Mouse (Mus musculus) MEL (cell line): ENCODE data around the gene Fgfr2. TPM values are rescaled to one million over a fixed set of nuclear protein-coding genes. Genes with fewer than 3 reads are reported as not detected.

Experiments used
- DNase-seq: peaks from one replicate; pipeline ENCODE4 v3.0.0; 2011; ENCODE audit warnings: low read depth, low spot score
- H3K27ac ChIP-seq: 2 replicates; pipeline ENCODE4 v1.5.1; 2012; ENCODE audit warnings: low read depth, mild to moderate bottlenecking, control low read depth, low read length, moderate library complexity; ENCODE audit not compliant: control insufficient read depth
- H3K27me3 ChIP-seq, 2 experiments: fragments of 150-350 bp in 1 of 2; sonication (generic) in 1 of 2; 2 replicates each; pipeline ENCODE4 v1.6.1; 2012; ENCODE audit warnings: low read length in 2 of 2, mild to moderate bottlenecking in 2 of 2, improper control_type of control experiment in 1 of 2, moderate library complexity in 1 of 2; ENCODE audit not compliant: insufficient read depth in 2 of 2, control insufficient read depth in 1 of 2
- H3K36me3 ChIP-seq, 2 experiments: 2 replicates each; pipeline ENCODE4 v1.6.1; 2012 to 2014; ENCODE audit warnings: low read length in 2 of 2, improper control_type of control experiment in 1 of 2, inconsistent platforms in 1 of 2, mild to moderate bottlenecking in 1 of 2; ENCODE audit not compliant: insufficient read depth in 2 of 2, control insufficient read depth in 1 of 2
- H3K4me1 ChIP-seq, 2 experiments: fragments of 150-350 bp in 1 of 2; sonication (generic) in 1 of 2; 2 replicates each; pipeline ENCODE4 v1.6.1; 2012; ENCODE audit warnings: low read length in 2 of 2, improper control_type of control experiment in 1 of 2, mild to moderate bottlenecking in 1 of 2; ENCODE audit not compliant: insufficient read depth in 2 of 2, control insufficient read depth in 1 of 2
- H3K4me3 ChIP-seq, 2 experiments: fragments of 150-350 bp in 1 of 2; sonication (generic) in 1 of 2; 2 replicates each; pipeline ENCODE4 v1.5.1; 2012; ENCODE audit warnings: low read depth in 2 of 2, low read length in 2 of 2, mild to moderate bottlenecking in 2 of 2, moderate library complexity in 2 of 2, control low read depth in 1 of 2, improper control_type of control experiment in 1 of 2; ENCODE audit not compliant: control insufficient read depth in 1 of 2, insufficient read depth in 1 of 2
- H3K79me2 ChIP-seq: 2 replicates; pipeline ENCODE4 v1.6.1; 2012; ENCODE audit warnings: mild to moderate bottlenecking, low read length, moderate library complexity; ENCODE audit not compliant: control insufficient read depth, poor library complexity, insufficient read depth
- H3K9ac ChIP-seq: 2 replicates; pipeline ENCODE4 v1.6.1; 2012; ENCODE audit warnings: low read depth, mild to moderate bottlenecking, control low read depth, low read length, moderate library complexity; ENCODE audit not compliant: control insufficient read depth, poor library complexity, severe bottlenecking
- H3K9me3 ChIP-seq: fragments of 150-350 bp; sonication (generic); replicated peaks from 2 replicates; pipeline ENCODE4 v1.6.1; 2012; ENCODE audit warnings: mild to moderate bottlenecking, low read length, improper control_type of control experiment, moderate library complexity; ENCODE audit not compliant: insufficient read depth
- BHLHE40 ChIP-seq: IDR thresholded peaks from 2 replicates; pipeline ENCODE4 v1.6.1; 2012; ENCODE audit warnings: low read depth, mild to moderate bottlenecking, inconsistent platforms, low read length, improper control_type of control experiment, borderline replicate concordance
- CHD1 ChIP-seq: IDR thresholded peaks from 2 replicates; pipeline ENCODE4 v1.6.1; 2012; ENCODE audit warnings: low read depth, mild to moderate bottlenecking, inconsistent platforms, low read length, improper control_type of control experiment
- CHD2 ChIP-seq: IDR thresholded peaks from 2 replicates; pipeline ENCODE4 v1.6.1; 2011; ENCODE audit warnings: low read length, improper control_type of control experiment
- CTCF ChIP-seq, 3 experiments: IDR thresholded peaks in 2 of 3; conservative IDR thresholded peaks in 1 of 3; 2 replicates each; pipeline ENCODE4 v1.5.1; 2011 to 2012; ENCODE audit warnings: low read length in 3 of 3, low read depth in 2 of 3, mild to moderate bottlenecking in 2 of 3, improper control_type of control experiment in 1 of 3, inconsistent platforms in 1 of 3, mixed read lengths in 1 of 3, moderate library complexity in 1 of 3; ENCODE audit not compliant: control insufficient read depth in 1 of 3, insufficient read depth in 1 of 3, poor library complexity in 1 of 3, severe bottlenecking in 1 of 3
- E2F4 ChIP-seq: IDR thresholded peaks from 2 replicates; pipeline ENCODE4 v1.6.1; 2011; ENCODE audit warnings: low read depth, low read length, improper control_type of control experiment, borderline replicate concordance
- ELF1 ChIP-seq: IDR thresholded peaks from 2 replicates; pipeline ENCODE4 v1.6.1; 2014; ENCODE audit warnings: low read depth, mild to moderate bottlenecking, inconsistent platforms, low read length, improper control_type of control experiment, moderate library complexity
- EP300 ChIP-seq, 2 experiments: IDR thresholded peaks; 2 replicates each; pipeline ENCODE4 v1.6.1; 2011; ENCODE audit warnings: improper control_type of control experiment in 2 of 2, low read length in 2 of 2, low read depth in 1 of 2, mild to moderate bottlenecking in 1 of 2
- ETS1 ChIP-seq: IDR thresholded peaks from 2 replicates; pipeline ENCODE4 v1.6.1; 2012; ENCODE audit warnings: low read depth, mild to moderate bottlenecking, inconsistent platforms, low read length, improper control_type of control experiment, moderate library complexity
- GABPA ChIP-seq: IDR thresholded peaks from 2 replicates; pipeline ENCODE4 v1.6.1; 2012; ENCODE audit warnings: low read depth, mild to moderate bottlenecking, inconsistent platforms, low read length, improper control_type of control experiment, moderate library complexity
- GATA1 ChIP-seq: IDR thresholded peaks from 2 replicates; pipeline ENCODE4 v1.6.1; 2011; ENCODE audit warnings: low read depth, low read length, improper control_type of control experiment
- JUND ChIP-seq: IDR thresholded peaks from 2 replicates; pipeline ENCODE4 v1.6.1; 2011; ENCODE audit warnings: low read depth, mild to moderate bottlenecking, improper control_type of control experiment, low read length
- MEF2A ChIP-seq: IDR thresholded peaks from 2 replicates; pipeline ENCODE4 v1.6.1; 2014; ENCODE audit warnings: low read depth, mild to moderate bottlenecking, inconsistent platforms, low read length, improper control_type of control experiment; ENCODE audit not compliant: poor library complexity, insufficient replicate concordance, severe bottlenecking; ENCODE audit errors: extremely low read depth
- MYB ChIP-seq: IDR thresholded peaks from 2 replicates; pipeline ENCODE4 v1.6.1; 2011; ENCODE audit warnings: mild to moderate bottlenecking, low read depth, low read length, improper control_type of control experiment
- NELFE ChIP-seq: IDR thresholded peaks from 2 replicates; pipeline ENCODE4 v1.6.1; 2011; ENCODE audit warnings: low read depth, low read length, improper control_type of control experiment
- POLR2A ChIP-seq, 2 experiments: IDR thresholded peaks; 2 replicates each; pipeline ENCODE4 v1.6.1; 2011 to 2012; ENCODE audit warnings: low read length in 2 of 2, mild to moderate bottlenecking in 2 of 2, control low read depth in 1 of 2, improper control_type of control experiment in 1 of 2, low read depth in 1 of 2, moderate library complexity in 1 of 2; ENCODE audit not compliant: control insufficient read depth in 1 of 2, insufficient read depth in 1 of 2, poor library complexity in 1 of 2
- RCOR1 ChIP-seq: IDR thresholded peaks from 2 replicates; pipeline ENCODE4 v1.6.1; 2012; ENCODE audit warnings: low read depth, mild to moderate bottlenecking, inconsistent platforms, low read length, improper control_type of control experiment
- SIN3A ChIP-seq: IDR thresholded peaks from 2 replicates; pipeline ENCODE4 v1.6.1; 2012; ENCODE audit warnings: low read length, improper control_type of control experiment, inconsistent platforms
- SMC3 ChIP-seq: IDR thresholded peaks from 2 replicates; pipeline ENCODE4 v1.6.1; 2011; ENCODE audit warnings: low read depth, low read length, improper control_type of control experiment
- TAL1 ChIP-seq: IDR thresholded peaks from 2 replicates; pipeline ENCODE4 v1.6.1; 2012; ENCODE audit warnings: mild to moderate bottlenecking, inconsistent platforms, low read length, moderate library complexity, mixed read lengths
- UBTF ChIP-seq: IDR thresholded peaks from 2 replicates; pipeline ENCODE4 v1.6.1; 2012; ENCODE audit warnings: low read depth, mild to moderate bottlenecking, inconsistent platforms, low read length, improper control_type of control experiment, moderate library complexity, borderline replicate concordance; ENCODE audit not compliant: insufficient read depth
- USF1 ChIP-seq: IDR thresholded peaks from 2 replicates; pipeline ENCODE4 v1.6.1; 2014; ENCODE audit warnings: low read depth, mild to moderate bottlenecking, inconsistent platforms, low read length, improper control_type of control experiment, moderate library complexity
- USF2 ChIP-seq, 2 experiments: IDR thresholded peaks; 2 replicates each; pipeline ENCODE4 v1.6.1; 2011 to 2012; ENCODE audit warnings: improper control_type of control experiment in 2 of 2, low read length in 2 of 2, borderline replicate concordance in 1 of 2, inconsistent platforms in 1 of 2, low read depth in 1 of 2, mild to moderate bottlenecking in 1 of 2; ENCODE audit not compliant: insufficient read depth in 1 of 2
- ZC3H11A ChIP-seq: IDR thresholded peaks from 2 replicates; pipeline ENCODE4 v1.6.1; 2012; ENCODE audit warnings: low read depth, mild to moderate bottlenecking, inconsistent platforms, low read length, improper control_type of control experiment
- ZMIZ1 ChIP-seq: IDR thresholded peaks from 2 replicates; pipeline ENCODE4 v1.6.1; 2012; ENCODE audit warnings: low read depth, mild to moderate bottlenecking, inconsistent platforms, low read length, improper control_type of control experiment, moderate library complexity
- ZNF384 ChIP-seq: IDR thresholded peaks from 2 replicates; pipeline ENCODE4 v1.6.1; 2012; ENCODE audit warnings: low read depth, mild to moderate bottlenecking, inconsistent platforms, low read length, improper control_type of control experiment
- polyA plus RNA-seq, 2 experiments: library from polyadenylated mRNA; stranded (reverse) in 1 of 2; unstranded in 1 of 2; fragments of >175 nt in 1 of 2; fragments of >200 nt in 1 of 2; gene quantifications; 2 replicates each; pipeline versions ENCODE4 v1.2.1 to v1.2.4; 2012; ENCODE audit warnings: low replicate concordance in 2 of 2, low read depth in 1 of 2; ENCODE audit not compliant: insufficient read length in 2 of 2, insufficient read depth in 1 of 2, missing spikeins in 1 of 2
- total RNA-seq: library from RNA; depleted of rRNA; stranded (reverse); fragments of 300-350 nt; gene quantifications from 2 replicates; pipeline ENCODE4 v1.2.3, GENCODE M21; 2012

The Fgfr2 gene
- total and polyA plus RNA-seq, 3 experiments = not detected

DNA sequence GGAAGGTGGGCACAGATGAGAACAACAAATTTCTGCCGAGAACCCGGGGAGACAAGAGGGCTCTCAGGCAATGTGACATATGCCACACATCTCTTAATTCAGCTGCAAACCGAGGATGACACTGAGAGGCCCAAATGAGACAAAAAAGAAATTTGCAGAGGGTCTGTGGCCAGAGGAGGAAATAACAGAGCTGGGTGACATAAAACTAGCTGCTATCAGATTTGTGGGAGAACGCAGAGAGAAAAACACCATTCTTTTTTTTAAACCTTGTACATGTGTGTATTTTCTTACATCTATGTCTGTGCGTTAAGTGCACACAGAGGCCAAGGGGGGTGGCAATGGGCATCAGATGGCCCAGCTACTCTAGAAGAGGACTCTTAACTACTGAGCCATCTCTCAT is 328.0 kb downstream of the Fgfr2 start:
- peaks cover 2% of the 10 kb centered on the region; the same call in 1 of the 2 replicates for H3K79me2 ChIP-seq
- TF ChIP-seq CHD1 (no peak), E2F4 (no peak), UBTF (no peak), NELFE (no peak), CTCF (IDR thresholded peaks at IDR 0.05 in 2 of 3, conservative IDR thresholded peaks at IDR 0.05 in 1 of 3; ENCODE audit: control insufficient read depth in 1 of 3, insufficient read depth in 1 of 3, low read depth in 2 of 3, low read length in 3 of 3, poor library complexity in 1 of 3, severe bottlenecking in 1 of 3) (no peak), USF1 (no peak), JUND (no peak), SIN3A (no peak), MEF2A (no peak), POLR2A (IDR thresholded peaks at IDR 0.05; ENCODE audit: control insufficient read depth in 1 of 2, insufficient read depth in 1 of 2, low read depth in 1 of 2, low read length in 2 of 2, poor library complexity in 1 of 2) (no peak), ELF1 (no peak), MYB (no peak), CHD2 (no peak), ETS1 (no peak), ZNF384 (no peak), RCOR1 (no peak), EP300 (IDR thresholded peaks at IDR 0.05; ENCODE audit: low read depth in 1 of 2, low read length in 2 of 2) (no peak), USF2 (IDR thresholded peaks at IDR 0.05; ENCODE audit: borderline replicate concordance in 1 of 2, insufficient read depth in 1 of 2, low read depth in 1 of 2, low read length in 2 of 2) (no peak), SMC3 (no peak), ZC3H11A (no peak)
- TF ChIP-seq, all 39 proteins: peak for 0
- Histone ChIP-seq H3K9me3 (no peaks in the 10 kb centered on the region), H3K9ac (no peak overlapping the region), H3K4me3 (no peak overlapping the region), H3K27ac (no peak overlapping the region), H3K4me1 (no peaks in the 10 kb centered on the region), H3K27me3 (no peaks in the 10 kb centered on the region), H3K36me3 (peaks cover 0 to 2% of the 10 kb centered on the region in 2 experiments; a peak in 2 of 4 replicates)
- DNase-seq = no peak

DNA sequence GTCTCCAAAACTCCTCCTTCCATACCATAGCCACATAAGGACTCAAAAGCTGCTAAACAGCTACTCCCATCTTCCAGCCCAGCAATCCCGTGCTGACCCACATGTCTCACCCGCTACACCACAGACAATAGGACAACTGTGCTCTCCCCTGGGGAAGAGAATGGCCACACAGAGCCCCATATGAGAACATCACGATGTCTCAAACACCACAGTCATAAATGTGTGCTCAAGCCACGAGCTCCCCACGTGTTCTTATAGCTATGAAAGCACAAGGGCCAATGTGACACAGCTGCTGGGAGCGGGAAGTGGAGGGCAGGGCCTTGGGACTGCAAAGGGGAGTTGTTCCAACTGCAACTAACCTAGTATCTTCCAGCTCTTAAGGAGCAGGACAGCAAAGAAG is 329.7 kb downstream of the Fgfr2 start:
- Histone ChIP-seq H3K27me3 (no peaks in the 10 kb centered on the region), H3K9ac (no peak overlapping the region), H3K4me3 (no peak overlapping the region), H3K27ac (no peak overlapping the region), H3K4me1 (no peaks in the 10 kb centered on the region), H3K79me2 (peaks cover 2% of the 10 kb centered on the region; the same call in 1 of the 2 replicates), H3K9me3 (no peaks in the 10 kb centered on the region), H3K36me3 (peaks cover 0 to 2% of the 10 kb centered on the region in 2 experiments; a peak in 2 of 4 replicates)
- TF ChIP-seq USF2 (IDR thresholded peaks at IDR 0.05; ENCODE audit: borderline replicate concordance in 1 of 2, insufficient read depth in 1 of 2, low read depth in 1 of 2, low read length in 2 of 2) (no peak), UBTF (no peak), SIN3A (no peak), NELFE (no peak), TAL1 (no peak), E2F4 (no peak), CTCF (IDR thresholded peaks at IDR 0.05 in 2 of 3, conservative IDR thresholded peaks at IDR 0.05 in 1 of 3; ENCODE audit: control insufficient read depth in 1 of 3, insufficient read depth in 1 of 3, low read depth in 2 of 3, low read length in 3 of 3, poor library complexity in 1 of 3, severe bottlenecking in 1 of 3) (no peak), CHD2 (no peak), BHLHE40 (no peak), GABPA (no peak), EP300 (IDR thresholded peaks at IDR 0.05; ENCODE audit: low read depth in 1 of 2, low read length in 2 of 2) (no peak), ZNF384 (no peak), ZMIZ1 (no peak), JUND (no peak), GATA1 (no peak)
- DNase-seq = no peak
